Mouse (Mus musculus): ENCODE measurements around the gene Mfng.

Mfng gene

DNA sequence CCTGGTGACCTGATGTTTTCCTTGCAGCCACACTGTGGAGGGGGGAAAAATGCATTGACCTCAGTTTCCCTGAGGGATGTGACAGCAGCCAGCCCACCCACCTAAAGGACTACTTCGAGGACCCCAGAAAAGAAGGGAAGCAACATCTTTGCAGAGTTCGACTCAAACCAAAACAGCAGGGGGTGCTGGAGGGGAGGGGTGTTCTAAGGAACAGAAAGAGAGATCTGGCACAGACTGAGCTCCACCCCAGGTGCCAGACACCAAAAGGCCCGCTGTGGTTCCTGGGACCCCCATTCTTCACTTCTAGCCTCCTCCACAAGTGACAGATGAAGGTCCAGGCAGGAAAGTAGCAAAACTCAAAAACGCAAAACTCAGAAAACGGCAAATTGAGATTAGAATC, 57.4 kb downstream of the Mfng start:
- DNase-seq (ENCODE audit: low spot score in 2 of 2), result no peak

- no peak for DNase-seq (ENCODE audit: low spot score in 2 of 2)
These were observed 59.5 kb downstream of the Mfng start for GRCm38 (mm10) chr15:78713751-78714150.

DNA sequence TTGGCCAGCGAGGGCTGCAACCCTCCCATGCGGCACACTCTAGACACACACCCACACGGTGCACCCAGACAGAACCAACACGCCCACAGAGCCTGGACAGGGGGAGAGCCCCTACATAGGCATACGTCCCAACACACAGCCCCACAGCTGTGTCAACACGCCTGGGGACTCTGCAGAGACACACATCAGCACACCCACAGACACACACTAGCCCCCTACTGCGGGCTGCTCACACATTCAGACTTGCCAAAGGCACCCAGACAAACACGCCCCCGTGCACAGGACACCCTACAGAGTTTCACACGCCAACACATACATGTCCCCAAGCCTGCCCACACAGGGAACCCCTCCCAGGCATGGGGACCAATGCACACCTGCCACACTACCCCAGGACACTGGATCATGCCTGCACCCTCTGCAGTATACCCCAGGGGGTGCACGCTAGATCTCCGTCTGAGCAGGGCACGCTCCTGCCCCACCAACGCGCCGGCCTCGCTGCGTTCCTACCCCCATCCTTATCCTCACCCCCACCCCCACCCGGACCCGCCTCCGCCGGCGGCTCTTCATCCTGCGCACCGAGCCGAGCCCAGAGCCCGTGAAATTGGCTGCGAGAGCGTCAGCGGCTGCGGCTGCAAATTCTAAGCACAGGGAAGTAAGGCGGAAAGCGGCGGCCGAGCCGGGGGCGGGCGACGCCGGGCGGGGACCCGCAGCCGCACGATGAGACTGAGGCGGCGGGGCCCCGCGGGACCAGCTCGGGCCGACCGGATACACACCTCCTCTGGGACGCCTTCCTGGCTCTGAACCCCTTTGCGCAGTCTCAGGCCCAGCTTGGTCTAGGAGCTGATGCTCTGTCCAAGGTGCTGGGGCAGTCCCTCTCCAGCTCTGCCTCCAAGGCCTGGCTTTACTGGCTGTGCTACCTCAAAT, 60.7 kb downstream of the Mfng start:
- peak; percentile 30 to 72 for DNase-seq (ENCODE audit: low spot score in 2 of 2)

- no peak for DNase-seq (ENCODE audit: low spot score in 2 of 2)
These were observed 61.3 kb downstream of the Mfng start for GRCm38 (mm10) chr15:78711935-78712334.

- DNase-seq (ENCODE audit: low spot score in 2 of 2), result no peak
These were observed 62.6 kb downstream of the Mfng start for GRCm38 (mm10) chr15:78710634-78711033.

DNA sequence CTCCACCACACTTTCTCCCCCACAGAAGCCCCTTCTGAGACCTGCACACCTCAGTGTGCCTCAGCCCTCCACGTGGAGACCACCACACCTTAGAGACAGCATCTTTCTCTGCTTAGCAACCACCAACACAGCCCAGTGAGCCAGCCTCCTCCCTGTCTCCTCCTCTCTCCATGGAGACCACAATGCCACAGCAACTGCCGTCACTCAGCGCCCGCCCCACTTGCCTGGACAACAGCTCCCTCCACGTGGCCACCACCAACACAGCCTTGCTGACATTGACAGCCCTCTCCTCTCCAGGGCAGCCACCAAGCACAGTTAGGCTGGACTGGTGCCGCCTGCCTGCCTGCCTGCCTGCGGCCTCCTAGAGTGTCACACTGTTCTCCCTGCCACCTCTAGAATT, 63.5 kb downstream of the Mfng start:
- DNase-seq (ENCODE audit: low spot score in 2 of 2), result no peak

DNA sequence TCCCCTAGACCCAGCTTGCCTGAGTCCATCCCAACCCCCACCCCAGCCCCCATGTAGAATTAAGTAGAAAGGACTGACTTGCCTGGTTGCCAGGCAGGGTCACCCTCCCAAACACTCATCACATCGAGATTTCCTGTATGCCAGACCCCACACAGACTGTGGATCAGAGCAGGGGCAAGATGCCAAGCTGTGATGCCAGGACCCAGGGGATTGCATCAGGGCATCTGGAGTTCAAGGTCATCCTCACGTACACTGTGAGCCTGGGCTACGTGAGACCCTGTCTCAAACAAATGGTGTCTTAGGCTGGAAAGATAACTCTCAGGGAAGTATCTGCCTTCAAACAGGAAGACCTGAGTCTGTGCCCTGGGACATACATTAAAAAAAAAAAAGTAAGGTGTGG, 66.6 kb downstream of the Mfng start:
- DNase-seq (ENCODE audit: low spot score in 2 of 2), result no peak

Data from spleen, postnatal 4 days (tissue).